In the genomic region with DNA sequence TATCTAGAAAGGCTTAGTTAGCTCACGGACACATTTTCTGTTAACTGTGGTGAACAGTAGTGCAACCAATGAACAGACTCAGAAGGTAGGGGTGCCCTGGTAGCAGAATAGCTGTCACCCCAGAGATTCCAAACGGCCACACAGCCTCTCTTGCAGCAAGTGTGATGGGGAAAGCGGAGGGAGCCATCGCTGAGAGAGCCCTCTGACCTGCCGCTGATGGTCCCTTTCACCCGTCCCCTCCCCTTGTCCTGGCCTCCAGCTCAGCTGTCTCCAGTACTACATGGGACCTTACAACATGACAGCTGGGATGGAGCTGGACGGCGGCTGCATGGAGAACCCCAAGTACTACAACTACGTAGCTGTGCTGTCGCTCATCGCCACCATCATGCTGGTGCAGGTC, we compare ENCODE assay signal across 22 mouse cellular contexts.
"Had no signal": no experiment of that assay in that cellular context is flagged by ENCODE, and none has a peak within 500 bp of the region (broad histone marks: within the 10 kb centered on the region; RNA-seq: fewer than 3 reads in every experiment).

No protein-coding gene starts in this region.

- DNase-seq: gastrocnemius, postnatal 14 days; gastrocnemius, postnatal 36 days; heart, adult 2 months; heart, postnatal 14 days; heart, postnatal 36 days; kidney, adult 11 months; kidney, adult 2 months; kidney, adult 9 months; kidney, postnatal 14 days; kidney, postnatal 36 days; layer of hippocampus, adult 9-11 months; layer of hippocampus, postnatal 36 days; left cerebral cortex, postnatal 4 days had no signal

- ATAC-seq: hindbrain, postnatal 0 days; intestine, embryonic 16.5 days had no signal

- H3K27me3 ChIP-seq: heart, embryonic 13.5 days; heart, embryonic 15.5 days; hindbrain, embryonic 13.5 days; hindbrain, embryonic 15.5 days; kidney, embryonic 15.5 days; limb, embryonic 13.5 days; limb, embryonic 15.5 days had no signal

- H3K4me1 ChIP-seq: heart, embryonic 15.5 days; hindbrain, embryonic 15.5 days; limb, embryonic 13.5 days; limb, embryonic 15.5 days had no signal

- H3K4me3 ChIP-seq: heart, adult 2 months; heart, embryonic 13.5 days; heart, embryonic 15.5 days; hindbrain, embryonic 13.5 days; hindbrain, embryonic 15.5 days; kidney, embryonic 15.5 days; limb, embryonic 13.5 days; limb, embryonic 15.5 days had no signal

- H3K9me3 ChIP-seq: heart, embryonic 13.5 days; heart, embryonic 15.5 days; hindbrain, embryonic 13.5 days; hindbrain, embryonic 15.5 days; kidney, embryonic 15.5 days; limb, embryonic 13.5 days; limb, embryonic 15.5 days had no signal
